Mouse (Mus musculus): ENCODE data around the gene Senp7. TPM values are rescaled to one million over a fixed set of nuclear protein-coding genes. Genes with fewer than 3 reads are reported as not detected.

Gene Senp7
- polyA plus RNA-seq (2015; fragmentation: Illumina TruSeq; extraction: RNeasy Lipid Tissue Mini Kit (QIAGEN cat#74804); ENCODE audit: low read depth, low replicate concordance) = 24.0 TPM

DNA sequence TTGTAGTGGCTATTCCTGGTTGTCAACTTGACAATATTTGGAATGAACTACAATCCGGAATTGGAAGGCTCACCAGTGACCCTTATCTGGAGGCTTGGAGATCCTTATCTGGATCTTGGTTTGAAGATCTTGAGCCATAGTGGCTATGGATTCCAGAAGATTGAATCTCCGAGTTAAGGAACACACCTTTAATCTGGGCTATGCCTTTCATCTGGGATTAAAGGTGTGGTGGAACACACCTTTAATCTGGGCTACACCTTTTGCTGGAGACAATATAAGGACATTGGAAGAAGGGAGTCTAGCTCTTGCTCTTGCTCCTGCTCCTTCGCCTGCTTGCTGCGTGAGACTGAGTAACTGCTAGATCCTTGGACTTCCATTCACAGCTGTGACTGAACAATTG, at the start of gene Senp7:
Senp7 (plus strand) TSS at position 301 of the 400 bp plus-strand sequence.

DNA sequence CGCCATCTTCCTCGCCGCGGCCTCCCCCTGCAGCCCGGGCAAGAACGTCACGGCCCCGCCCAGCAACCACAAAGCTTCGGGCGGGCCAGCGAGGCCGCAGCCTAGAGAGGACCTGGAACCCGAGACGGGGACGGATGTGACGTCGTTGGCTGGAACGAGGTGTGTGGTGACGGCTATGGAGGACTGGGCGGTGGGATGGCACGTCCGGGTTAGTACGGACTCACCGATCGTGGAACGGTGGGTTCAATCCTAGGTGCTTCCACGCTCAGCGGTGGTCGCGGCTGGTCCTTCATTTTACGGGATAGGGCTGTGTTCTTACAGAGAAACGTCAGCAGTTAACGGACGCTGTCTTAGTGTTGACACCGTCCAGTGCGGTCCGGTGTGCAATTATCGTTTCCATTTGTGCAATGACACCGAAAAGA, 18.5 kb upstream of the Senp7 start, which contains the start of gene Pcnp:
Pcnp (minus strand) TSS at position 79 of the 422 bp plus-strand sequence.

DNA sequence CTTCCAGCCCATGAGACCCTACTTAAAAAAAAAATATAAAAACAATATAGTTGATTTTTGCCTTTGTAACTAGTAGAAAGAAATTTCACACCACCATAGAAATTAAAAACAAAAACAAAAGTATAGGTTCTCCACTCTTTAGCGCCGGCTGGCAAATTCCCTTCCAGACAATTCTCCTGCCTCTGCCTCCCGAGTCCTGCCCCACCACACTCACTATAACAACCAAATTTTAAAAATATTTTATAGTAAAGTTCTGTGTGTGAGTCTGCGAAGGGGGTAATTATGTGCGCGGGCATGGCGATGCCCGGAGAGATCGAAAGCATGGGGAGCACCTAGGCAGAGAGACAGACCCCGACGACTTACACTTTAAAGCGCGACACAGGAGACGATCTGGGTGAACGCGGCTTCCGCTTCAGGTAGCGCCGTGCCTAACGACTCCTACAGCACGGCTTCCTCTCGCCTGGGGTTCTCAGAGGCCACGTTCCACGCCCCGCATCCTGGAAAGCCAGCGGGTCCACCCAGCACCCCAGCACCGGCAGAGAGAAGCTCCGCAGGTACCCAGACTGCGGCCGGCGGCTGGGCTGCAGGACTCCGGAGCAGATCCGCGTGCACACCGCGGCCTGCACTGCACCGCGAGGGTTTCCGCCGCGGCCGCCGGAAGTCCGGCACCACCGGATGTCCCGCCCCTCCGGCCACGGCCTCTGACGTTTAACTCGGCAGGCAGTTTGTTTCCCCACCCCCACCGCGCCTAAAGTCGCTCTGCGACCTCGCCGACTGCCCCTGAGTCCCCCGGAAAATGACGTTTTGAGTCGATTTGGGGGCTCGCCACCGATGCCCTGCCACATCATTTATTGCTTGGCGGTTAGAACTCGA, 10.8 kb upstream of the Senp7 start, which contains the start of gene Trmt10c:
Trmt10c (minus strand) TSS at position 682 of the 873 bp plus-strand sequence.

DNA sequence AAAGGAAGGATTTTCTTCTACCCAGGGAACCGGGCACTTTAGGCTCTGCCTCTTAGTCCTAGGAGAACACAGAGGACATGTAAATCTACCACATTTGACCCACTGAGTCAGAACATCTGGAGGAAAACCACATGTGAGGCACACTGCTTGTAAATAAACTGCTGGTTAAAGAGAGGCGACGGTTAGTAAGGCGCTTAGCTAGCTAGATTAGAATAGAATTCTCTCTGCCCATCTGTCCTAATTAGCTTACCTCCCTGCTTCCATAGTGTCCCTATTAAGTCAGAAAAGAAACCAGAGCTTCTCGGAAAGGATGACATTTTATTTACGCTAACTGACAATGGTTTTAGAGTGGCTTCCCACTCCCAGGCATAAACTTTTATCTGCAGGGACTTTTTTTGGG, 155.9 kb downstream of the Senp7 start, which contains the start of gene Impg2:
Impg2 (plus strand) TSS at position 263 of the 400 bp plus-strand sequence.

Other genes starting within 250 kb of the Senp7 start
- gene Nfkbiz, start 209.4 kb upstream of the Senp7 start, polyA plus RNA-seq (2015; fragmentation: Illumina TruSeq; extraction: RNeasy Lipid Tissue Mini Kit (QIAGEN cat#74804); ENCODE audit: low read depth, low replicate concordance) = 2.4 TPM
- 10.2 TPM for gene Nxpe3, start 153.1 kb upstream of the Senp7 start, polyA plus RNA-seq (2015; fragmentation: Illumina TruSeq; extraction: RNeasy Lipid Tissue Mini Kit (QIAGEN cat#74804); ENCODE audit: low read depth, low replicate concordance)
- 8.1 TPM for gene Cep97, start 113.5 kb upstream of the Senp7 start, polyA plus RNA-seq (2015; fragmentation: Illumina TruSeq; extraction: RNeasy Lipid Tissue Mini Kit (QIAGEN cat#74804); ENCODE audit: low read depth, low replicate concordance)
- gene Rpl24, start 82.1 kb upstream of the Senp7 start, polyA plus RNA-seq (2015; fragmentation: Illumina TruSeq; extraction: RNeasy Lipid Tissue Mini Kit (QIAGEN cat#74804); ENCODE audit: low read depth, low replicate concordance) = 704 TPM
- gene Zbtb11, start 74.5 kb upstream of the Senp7 start, polyA plus RNA-seq (2015; fragmentation: Illumina TruSeq; extraction: RNeasy Lipid Tissue Mini Kit (QIAGEN cat#74804); ENCODE audit: low read depth, low replicate concordance) = 34.9 TPM
- 214 TPM for gene Pcnp, start 18.6 kb upstream of the Senp7 start, polyA plus RNA-seq (2015; fragmentation: Illumina TruSeq; extraction: RNeasy Lipid Tissue Mini Kit (QIAGEN cat#74804); ENCODE audit: low read depth, low replicate concordance)
- gene Trmt10c, start 10.5 kb upstream of the Senp7 start, polyA plus RNA-seq (2015; fragmentation: Illumina TruSeq; extraction: RNeasy Lipid Tissue Mini Kit (QIAGEN cat#74804); ENCODE audit: low read depth, low replicate concordance) = 11.2 TPM
- 0.77 TPM for gene Impg2, start 156.0 kb downstream of the Senp7 start, polyA plus RNA-seq (2015; fragmentation: Illumina TruSeq; extraction: RNeasy Lipid Tissue Mini Kit (QIAGEN cat#74804); ENCODE audit: low read depth, low replicate concordance)